Mouse (Mus musculus) spleen, postnatal 10 days (tissue): ENCODE results near the gene Vmn2r98.
"Not testable (repeated sequence)": the region's sequence is repeated elsewhere in the genome, so short reads cannot be mapped to it uniquely, and the experiment has no call there.

Source experiments
- DNase-seq, 2 experiments: peaks; one replicate each; pipeline ENCODE4 v3.0.0; 2021 to 2022; ENCODE audit warnings: low spot score in 2 of 2

The Vmn2r98 gene

DNA sequence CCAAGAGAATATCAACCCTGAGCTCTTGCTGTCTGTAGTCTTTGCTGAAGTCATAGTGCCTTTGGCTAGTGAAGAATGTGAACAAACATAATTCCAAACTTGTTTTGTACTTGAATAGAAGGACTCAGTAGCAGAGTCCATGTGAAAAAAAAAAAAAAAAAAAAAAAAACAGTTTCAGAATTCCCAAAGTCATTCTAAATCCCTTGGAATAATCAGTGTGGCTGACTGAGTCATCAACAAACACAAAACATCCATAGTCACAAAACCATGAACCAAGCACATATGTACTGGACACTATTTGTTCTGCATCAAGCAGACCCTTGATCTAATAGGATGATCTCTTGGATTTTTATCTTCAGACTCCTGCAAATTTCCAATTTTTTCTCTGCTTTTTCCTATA lies at the start of gene Vmn2r98:
Gene Vmn2r98 (plus strand): TSS at position 301 of the 400 bp plus-strand sequence.
- not testable (repeated sequence) for DNase-seq

DNA sequence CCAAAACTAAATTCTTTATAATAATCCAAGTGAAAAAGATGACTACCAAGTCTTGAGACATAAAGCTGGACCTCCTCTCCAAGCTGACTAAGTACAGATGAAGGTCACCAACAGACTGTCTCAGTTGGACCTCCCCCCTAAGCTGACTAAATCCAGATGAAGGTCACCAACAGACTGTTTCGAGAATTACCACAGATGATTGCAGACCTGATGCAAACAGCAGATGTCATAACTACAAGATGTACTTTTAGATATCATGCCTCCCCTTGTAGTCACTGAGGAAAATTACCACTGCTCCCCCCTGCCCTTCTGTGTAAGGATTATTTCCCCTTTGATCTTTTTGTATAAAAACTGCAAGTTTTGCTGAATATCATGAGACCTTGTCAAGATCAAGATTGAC lies 21.8 kb upstream of the Vmn2r98 start:
- not testable (repeated sequence) for DNase-seq

DNA sequence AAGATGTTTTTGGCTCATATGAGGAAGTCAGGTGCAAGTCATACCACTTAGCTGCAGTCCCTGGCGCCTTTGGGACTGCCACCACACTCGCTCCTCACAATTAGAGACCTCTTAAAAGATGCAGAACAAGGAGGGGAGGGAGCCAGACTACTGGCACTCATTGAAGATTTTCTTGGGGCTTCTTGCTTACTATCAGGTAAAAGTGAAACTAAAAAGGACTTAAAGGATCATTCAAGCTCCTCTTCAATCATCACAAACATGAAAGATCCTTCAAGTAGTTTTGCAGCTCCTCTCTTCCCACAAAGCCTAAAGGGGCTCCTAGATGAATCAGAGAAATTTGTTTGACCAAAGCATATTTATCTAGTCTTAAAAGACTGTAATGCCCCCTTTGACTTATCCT lies 21.3 kb upstream of the Vmn2r98 start:
- no peak for DNase-seq

DNA sequence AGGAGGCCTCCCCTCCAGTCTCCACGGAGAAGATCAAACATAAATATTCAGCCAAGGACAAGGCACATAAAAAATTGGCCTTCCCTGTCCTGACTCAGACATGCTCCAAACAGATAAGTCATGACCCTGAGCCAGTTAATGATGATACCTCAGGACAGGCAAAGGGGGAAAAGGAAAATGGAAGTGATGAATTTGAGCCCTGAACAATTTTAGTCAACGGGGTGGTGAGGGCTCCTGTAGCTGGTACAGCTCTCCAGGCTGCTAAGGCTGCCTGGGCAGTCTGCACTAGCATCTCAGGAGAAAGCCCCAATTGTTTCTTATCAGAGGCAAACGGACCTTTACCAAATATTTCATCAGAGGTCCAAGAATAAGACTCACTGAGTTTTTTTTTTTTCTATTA lies 20.5 kb upstream of the Vmn2r98 start:
- DNase-seq: no peak
